Mouse (Mus musculus): ENCODE data around the gene Ifi35. TPM values are rescaled to one million over a fixed set of nuclear protein-coding genes. Genes with fewer than 3 reads are reported as not detected.
A peak's percentile ranks its signal among the peaks of the same experiment; 100 is the strongest.
"Not testable (repeated sequence)": the region's sequence is repeated elsewhere in the genome, so short reads cannot be mapped to it uniquely, and the experiment has no call there.

Gene Ifi35
- total RNA-seq, 4 experiments from 2014 or later: 2.8 to 4.8 (median 3.3) TPM

DNA sequence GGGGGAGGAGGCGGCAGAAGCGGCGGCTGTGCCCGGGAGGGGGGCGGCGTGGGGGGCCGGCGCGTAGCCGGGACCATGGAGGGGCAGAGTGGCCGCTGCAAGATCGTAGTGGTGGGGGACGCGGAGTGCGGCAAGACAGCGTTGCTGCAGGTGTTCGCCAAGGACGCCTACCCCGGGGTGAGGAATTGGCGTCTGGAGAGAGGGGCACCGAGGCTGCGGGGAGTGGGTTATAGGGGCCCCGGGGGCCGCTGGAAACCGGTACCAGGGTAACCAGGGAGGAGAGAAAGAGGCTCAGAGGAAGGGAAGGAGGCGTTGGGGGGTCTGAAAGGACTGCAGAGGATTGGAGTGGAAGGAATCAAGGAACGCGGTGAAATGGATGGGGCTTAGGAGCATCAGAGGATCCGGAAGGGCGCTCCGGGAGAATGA lies 20.1 kb downstream of the Ifi35 start:
- peak in 1 of 2 experiments; percentile 23 for DNase-seq (ENCODE audit: low spot score in 2 of 2)

DNA sequence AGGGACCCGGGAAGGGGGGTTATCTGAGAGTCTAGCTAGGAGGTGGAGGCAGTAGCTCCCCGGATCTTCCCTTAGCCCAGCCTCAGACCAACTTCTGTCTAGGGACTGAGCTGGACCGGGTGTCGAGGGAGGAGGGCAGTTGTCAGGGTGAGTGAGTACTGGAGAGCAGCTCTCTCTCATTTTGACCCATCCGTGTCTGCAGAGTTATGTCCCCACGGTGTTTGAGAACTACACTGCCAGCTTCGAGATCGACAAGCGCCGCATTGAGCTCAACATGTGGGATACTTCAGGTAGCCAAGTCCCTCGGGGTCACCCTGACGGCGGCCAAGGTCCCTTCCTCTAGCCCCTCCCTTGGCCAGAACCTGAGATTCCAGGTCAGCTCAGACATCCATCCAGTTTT lies 20.5 kb downstream of the Ifi35 start:
- no peak for DNase-seq (ENCODE audit: low spot score in 2 of 2)

DNA sequence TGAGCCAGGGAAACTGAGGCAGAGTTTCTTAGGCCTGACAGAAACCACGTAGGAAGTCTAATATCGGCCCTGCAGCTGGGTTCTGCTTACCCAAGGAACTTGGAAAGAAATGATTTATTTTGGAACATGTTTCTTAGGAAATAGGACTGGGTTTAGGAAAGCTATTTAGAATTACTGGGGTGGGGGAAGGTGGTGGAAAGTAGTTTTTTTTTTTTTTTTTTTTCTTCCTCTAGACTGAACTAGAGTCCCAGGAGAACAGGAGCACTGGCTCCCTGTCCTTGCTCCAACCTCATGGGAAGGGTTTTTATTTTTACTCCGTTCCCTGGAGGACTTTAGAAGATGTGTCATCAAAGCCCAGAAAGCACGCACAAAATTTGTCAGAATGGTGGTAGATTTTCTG lies 20.9 kb downstream of the Ifi35 start:
- DNase-seq (ENCODE audit: low spot score in 2 of 2): no peak

DNA sequence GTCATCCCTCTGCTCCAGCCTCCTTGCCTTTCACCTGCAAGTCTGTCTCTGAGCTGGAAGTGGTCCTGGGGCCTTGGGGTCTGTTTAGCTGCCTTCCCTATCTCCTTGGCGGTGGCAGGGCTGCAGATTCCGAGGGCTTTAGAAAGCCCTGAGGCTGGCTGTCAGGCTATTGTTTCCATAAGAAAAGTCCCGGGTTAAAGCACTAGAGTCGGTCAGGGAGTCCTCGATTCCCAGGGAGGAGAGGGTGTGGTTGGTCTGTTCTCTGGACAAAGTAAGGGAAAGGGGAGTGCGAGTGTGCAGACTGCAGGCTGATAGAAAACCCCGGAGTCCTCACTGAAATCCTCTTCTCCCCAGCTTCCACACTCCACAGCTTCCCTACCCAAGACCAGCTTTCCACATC lies 22.0 kb downstream of the Ifi35 start:
- no peak for DNase-seq (ENCODE audit: low spot score in 2 of 2)

DNA sequence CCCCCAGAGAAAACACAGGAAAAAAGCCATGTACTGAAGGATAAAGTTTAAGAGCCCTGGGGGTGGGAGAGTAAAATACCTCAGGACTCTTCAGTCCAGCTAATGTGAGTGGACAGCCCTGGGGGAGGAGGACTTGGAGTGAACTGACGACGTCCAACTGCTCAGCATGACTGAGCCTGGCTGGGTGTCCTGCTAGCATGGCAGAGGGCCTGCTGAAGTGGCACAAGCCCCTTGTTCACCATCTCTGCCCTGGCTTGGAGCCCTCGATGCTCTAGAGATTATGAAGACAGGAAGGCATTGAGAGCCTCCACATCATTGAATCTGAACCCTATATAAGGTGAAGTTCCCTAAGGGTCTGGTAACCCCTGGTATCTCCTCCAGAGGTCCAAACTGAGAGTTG lies 23.7 kb downstream of the Ifi35 start:
- DNase-seq (ENCODE audit: low spot score in 2 of 2): no peak

DNA sequence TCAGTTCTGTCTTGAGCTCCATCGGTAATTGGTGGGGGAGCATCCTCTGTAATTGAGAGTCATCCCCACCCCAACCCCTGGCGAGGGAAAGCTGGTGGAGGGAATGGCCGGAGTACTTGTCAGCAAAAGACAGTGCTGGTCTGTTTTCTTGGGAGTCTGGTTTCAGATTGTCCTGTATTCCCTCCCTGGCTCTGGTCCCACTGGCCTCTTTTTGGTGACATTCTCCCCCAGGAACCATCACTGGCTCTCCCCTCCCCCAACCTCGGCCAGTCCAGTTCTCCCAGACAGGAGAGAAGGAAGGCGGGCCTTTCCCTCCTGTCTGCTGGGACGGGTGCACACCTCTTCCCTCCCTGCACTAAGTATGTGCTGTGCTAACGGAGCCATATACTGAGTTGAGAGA lies 24.1 kb downstream of the Ifi35 start:
- no peak for DNase-seq (ENCODE audit: low spot score in 2 of 2)

DNA sequence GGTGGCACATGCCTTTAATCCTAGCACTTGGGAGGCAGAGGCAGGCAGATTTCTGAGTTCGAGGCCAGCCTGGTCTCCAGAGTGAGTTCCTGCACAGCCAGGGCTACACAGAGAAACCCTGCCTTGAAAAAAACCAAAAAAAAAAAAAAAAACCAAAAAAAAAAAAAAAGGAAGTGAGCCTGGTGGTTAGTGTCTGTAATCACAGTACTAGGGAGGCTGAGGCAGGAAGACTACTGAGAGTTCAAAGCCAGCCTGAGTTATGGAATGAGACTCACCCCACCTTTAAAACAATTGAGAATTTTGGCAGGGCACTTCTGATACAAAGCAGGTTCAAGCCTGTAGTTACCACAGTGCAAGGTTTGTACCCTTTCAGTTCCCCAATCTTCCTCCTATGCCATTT lies 25.5 kb downstream of the Ifi35 start:
- not testable (repeated sequence) for DNase-seq (ENCODE audit: low spot score in 2 of 2)

DNA sequence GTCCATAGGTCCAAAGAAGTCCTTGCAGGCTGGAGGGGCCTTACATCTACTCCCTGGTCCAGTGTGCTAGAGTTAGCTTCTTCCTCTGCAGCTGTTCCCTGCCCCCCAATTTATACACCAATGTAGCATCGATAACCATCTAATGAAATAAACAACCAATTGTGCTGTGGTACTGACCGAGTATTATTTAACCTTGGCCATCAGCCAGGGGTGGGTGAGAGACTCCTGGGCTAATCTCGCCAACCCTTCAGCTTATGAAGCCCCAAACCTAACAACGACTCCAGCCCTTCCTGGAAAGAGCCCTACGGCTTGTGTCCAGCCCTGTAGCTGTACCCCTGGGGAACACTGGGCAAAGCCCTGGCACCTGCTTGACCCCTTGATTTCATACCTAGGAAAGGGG lies 26.1 kb downstream of the Ifi35 start:
- DNase-seq (ENCODE audit: low spot score in 2 of 2): no peak

DNA sequence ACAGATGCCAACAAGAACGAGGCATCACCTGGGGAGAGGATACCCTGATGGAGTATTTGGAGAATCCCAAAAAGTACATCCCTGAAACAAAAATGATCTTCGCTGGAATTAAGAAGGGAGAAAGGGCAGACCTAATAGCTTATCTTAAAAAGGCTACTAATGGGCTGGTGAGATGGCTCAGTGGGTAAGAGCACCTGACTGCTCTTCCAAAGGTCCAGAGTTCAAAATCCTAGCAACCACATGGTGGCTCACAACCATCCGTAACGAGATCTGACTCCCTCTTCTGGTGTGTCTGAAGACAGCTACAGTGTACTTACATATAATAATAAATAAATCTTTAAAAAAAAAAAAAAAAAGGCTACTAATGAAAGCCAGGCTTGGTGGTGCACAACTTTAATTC lies 28.2 kb downstream of the Ifi35 start:
- not testable (repeated sequence) for DNase-seq (ENCODE audit: low spot score in 2 of 2)

DNA sequence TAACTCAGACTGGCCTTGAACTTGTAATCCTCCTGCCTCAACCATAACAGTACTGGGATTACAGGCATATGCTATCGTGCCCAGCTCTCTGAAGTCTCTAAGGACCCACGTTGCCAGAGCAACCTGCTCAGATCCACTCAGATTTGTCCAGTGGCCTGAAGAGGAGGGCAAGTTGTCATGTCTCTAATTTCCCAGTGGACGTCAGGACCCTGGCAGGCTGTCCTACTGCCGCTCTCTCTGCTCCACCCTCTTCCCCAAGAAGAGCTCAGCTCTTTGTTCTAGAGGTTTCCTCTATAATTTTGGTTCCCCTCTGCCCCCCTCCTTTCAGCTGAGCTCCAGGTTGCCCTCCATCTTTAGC lies 29.0 kb downstream of the Ifi35 start:
- DNase-seq (ENCODE audit: low spot score in 2 of 2): no peak

DNA sequence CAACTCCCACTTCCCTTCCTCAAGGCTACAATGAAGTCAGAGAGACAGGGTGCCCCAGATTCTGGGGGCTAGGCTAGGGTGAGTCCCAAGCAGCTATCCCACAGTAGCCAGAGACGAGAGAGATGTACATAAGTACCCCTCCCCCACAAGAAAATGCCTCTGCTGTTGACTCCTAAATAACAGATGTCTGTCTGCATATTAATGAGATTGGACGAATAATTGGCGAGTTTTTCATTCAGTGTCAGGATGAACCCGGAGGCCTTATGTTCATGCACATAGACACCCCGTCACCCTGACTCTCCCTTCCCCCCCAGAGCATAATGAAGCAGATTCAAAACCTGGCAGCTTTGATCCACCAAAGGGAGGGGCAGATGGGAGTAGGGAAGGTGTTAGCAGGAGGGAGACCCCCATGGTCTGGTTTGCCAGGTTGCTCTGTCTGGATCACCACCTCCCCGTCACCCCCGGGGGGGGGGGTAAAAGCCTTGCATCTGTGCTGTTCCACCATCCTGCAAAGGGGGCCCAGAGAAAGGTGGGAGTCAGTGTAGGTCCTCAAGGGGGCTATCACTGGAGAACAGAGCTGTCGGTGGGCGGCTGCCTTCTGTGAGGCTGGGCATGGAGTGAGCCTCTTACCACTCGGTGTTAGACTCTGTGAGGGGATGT lies 29.5 kb downstream of the Ifi35 start:
- no peak for DNase-seq (ENCODE audit: low spot score in 2 of 2)

DNA sequence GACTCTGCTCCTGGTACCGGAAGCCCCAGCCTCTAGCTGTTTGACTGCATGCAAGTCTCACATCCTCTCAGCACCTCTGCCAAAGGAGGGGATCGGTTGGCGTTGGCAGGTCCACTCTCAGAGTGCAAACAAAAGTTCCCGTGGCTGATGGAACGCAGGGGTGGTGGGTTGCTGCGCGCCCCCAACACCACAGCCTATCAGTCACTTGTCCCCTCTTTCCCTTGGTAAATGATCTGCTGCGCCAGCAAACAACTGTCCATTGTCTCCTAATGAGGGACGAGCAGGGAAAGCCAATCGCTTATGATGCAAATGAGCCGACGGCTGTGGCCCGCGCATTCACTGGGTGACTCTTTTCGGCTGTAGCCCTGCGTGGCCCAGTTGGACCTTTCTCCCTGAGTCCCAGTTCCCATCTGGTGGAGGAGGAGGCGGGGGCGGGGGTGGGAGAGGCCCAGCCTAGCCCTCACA lies 31.0 kb downstream of the Ifi35 start:
- DNase-seq (ENCODE audit: low spot score in 2 of 2): no peak

DNA sequence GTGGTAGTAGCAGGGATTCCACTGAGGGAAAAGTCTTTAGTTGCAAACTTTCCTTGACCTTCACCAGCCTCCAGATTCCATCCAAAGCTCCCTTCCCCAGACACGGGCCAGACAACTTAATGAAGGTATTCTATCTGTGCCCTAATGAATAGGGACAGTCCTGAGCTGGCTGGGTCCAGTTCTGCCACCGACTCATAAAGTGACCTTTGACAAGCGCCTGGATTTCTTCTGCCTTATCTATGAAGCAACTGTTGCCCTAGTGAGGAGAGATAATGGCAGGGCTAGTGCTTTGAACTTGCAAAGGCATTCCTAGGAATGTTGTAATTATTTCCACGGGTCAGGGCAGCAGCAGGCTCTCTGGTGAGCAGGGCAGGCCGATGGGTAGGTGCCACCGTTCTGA lies 32.7 kb downstream of the Ifi35 start:
- no peak for DNase-seq (ENCODE audit: low spot score in 2 of 2)

DNA sequence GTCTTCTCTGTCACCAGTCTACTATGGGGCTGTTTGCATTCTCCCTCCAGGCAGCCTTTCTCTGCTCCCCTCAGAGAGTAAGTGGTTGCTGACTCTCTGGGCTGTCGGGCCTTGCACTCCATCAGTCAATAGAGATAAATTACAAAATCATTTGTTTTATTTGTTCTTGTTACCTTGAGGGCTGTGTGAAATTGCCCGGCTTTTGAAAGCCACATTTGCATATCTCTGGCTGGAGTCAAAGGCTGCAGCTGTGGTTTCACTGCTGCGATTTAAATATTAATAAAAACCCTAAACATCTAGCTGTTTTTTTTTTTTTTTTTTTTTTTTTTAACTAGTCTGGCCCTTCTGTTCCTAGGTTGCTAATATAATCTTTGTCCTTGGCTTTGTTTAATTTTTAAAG lies 35.6 kb downstream of the Ifi35 start:
- no peak for DNase-seq (ENCODE audit: low spot score in 2 of 2)

DNA sequence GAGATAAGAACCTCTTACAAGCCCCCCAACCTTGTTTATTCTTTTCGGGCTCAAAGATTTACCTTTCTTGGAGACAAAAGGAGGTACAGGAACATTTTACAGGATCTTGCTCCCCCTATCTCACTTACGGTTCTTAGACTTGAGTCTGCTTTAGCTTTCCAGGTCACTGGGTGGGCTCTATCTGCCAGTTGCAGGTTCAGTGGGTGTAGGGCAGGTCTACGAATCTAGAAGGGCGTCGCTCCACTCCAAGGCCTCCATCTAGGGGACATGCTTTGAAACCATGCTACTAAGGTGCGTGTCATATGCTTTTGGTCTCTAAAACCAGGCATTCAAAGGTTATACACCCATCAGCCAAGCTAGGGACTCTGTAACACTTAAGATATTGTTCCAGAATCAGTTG lies 36.0 kb downstream of the Ifi35 start:
- no peak for DNase-seq (ENCODE audit: low spot score in 2 of 2)

DNA sequence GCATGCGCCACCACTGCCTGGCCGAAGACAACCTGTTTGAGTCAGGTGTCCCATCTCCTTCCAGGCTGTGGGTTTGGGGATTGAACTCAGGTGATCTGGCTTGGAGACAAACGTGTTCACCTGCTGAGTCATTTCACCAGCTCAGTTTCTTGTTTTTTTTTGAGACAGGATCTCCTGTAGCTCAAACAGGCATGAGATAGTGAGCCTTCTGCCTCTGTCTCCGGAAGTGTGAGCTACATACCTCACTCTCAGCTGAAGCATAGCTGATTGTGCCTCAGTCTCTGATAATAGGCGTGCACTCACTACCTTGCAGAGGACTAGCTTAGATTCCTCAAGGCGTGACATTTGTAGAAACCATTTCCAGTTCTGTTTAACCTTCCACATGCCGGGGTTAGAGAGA lies 36.6 kb downstream of the Ifi35 start:
- no peak for DNase-seq (ENCODE audit: low spot score in 2 of 2)

DNA sequence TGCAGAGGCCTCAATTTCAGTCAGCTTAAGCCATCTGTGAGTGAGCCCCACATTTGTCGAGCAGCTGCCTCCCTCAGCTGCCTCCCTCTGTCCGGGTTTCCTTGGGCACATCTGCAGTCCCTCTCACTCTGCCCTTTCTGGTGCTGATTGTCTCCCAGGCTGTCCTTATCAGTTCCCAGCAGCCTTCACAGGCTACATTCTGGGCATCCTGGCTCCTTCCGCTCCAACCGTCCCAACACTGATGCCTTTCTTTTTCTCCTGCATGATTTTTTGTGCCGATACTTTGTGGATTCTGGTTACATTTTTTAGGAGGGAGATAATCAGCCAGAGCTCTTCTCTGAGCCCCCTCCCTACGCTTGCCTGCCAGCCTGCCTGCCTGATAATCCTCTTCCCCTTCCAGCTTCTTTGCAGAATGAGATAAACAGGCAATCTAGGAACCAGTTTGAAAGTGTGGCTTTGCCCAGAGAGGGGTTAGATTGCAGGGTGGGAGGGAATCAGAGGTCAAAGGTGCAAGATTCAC lies 37.4 kb downstream of the Ifi35 start:
- DNase-seq (ENCODE audit: low spot score in 2 of 2): no peak

DNA sequence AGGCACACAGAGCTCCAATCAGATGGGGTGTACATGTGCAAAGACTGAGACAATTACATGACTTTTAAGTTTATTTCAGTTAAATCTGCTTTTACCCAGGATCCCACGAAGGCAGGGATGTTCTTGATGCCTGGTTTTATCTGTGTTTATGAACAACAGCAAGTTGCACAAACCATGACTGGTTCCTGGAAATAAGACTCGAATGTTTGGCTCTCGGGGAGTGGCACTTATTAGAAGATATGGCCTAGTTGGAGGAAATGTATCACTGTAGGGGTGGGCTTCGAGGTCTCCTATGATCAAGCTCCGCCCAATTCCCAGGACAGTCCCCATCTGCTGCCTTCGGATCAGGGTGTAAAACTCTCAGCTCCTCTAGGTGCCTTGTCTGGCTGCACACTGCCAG lies 37.9 kb downstream of the Ifi35 start:
- no peak for DNase-seq (ENCODE audit: low spot score in 2 of 2)

DNA sequence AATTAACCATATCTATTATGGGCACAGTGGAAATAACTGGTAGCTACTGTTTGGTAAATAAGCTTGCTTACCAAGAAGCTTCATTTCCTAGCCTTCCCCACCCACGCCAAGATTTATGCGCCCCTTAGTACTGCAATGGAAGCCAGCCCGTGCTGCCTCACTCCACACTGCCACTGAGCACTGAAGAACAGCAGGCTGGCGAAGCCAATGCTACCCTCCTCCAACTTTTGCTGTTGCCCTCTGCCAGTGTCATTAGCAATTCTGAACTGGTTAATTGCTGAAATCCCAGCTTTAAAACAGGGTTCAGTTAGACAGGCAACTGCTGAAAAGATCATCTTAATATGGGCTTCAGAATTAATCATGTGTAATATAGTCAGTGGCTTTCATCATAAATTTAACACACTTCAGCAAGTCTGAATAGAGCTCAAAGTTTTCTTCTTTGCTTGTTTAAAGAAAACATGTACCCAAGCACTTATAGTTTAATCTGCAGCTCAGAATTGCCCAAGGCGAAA lies 58.1 kb downstream of the Ifi35 start:
- DNase-seq (ENCODE audit: low spot score in 2 of 2): no peak

DNA sequence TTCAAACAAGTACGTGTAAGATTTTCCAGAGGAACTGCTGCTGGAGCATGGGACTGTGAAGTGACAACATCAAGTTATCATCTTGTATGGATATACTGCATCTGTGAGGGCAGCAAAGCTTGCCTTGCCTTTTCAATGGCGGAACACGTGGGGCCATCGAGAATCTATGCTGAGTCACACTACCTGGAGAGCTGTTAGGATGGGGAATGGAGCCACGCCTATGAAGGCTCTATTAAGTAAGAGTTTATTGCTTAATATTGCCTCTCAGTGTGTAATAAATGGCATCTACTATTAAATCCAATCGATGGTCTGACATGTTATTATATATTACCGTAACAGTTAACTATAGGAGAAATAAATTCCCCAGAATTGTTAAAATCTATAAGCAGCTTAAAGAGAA lies 58.9 kb downstream of the Ifi35 start:
- no peak for DNase-seq (ENCODE audit: low spot score in 2 of 2)
